Mouse (Mus musculus) heart, postnatal 0 days (tissue): Measurements from ENCODE around the gene Slc5a4b.

Source experiments
- CTCF ChIP-seq: IDR thresholded peaks from 2 replicates; pipeline ENCODE4 v1.5.1; 2016; ENCODE audit warnings: antibody characterized with exemption, control low read depth, low read depth
- EP300 ChIP-seq: IDR thresholded peaks from 2 replicates; pipeline ENCODE4 v1.6.1; 2016; ENCODE audit warnings: antibody characterized with exemption, low read depth

DNA sequence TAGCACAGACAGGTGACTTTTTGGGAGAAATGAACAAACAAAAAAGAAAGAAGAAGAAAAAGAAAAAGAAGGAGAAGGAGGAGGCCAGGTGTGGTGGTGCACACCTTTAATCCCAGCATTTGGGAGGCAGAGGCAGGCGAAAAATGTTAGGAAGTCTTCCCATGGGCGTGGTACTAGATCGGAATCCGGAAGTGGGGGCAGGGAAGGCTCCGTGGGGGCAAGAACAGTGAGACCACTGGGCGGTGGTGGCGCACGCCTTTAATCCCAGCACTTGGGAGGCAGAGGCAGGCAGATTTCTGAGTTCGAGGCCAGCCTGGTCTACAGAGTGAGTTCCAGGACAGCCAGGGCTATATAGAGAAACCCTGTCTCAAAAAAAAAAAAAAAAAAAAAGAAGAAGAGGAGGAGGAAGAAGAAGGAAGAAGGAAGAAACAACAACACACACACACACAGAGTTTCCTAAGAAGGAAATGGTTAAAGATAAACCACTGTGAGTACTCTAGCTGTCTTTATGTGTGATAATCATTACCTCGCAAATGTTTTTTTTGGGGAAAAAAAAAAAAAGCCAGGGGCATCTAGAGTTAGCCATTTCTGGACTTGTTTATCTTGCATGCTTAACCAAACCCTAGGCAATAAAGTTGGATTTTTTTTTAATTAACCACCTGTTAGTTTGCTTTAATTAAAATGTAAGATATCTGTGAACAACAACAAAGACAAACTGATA, 85.1 kb downstream of the Slc5a4b start:
- TF ChIP-seq CTCF: no peak
- TF ChIP-seq EP300: no peak
